Mouse (Mus musculus) heart, embryonic 15.5 days (tissue): ENCODE measurements around the gene Gcnt4. TPM values are rescaled to one million over a fixed set of nuclear protein-coding genes. Genes with fewer than 3 reads are reported as not detected.

ENCODE experiments used
- polyA plus RNA-seq: library from polyadenylated mRNA; unstranded; fragments of >200 nt; fragmentation: Nextera tagmentation; extraction: Ambion mirVana; gene quantifications from 2 replicates; pipeline ENCODE4 v1.2.1, GENCODE M21; 2015

Gcnt4 gene
- polyA plus RNA-seq, 1 experiment from 2014 or later, result 0.23 TPM

Other genes starting within 250 kb of the Gcnt4 start
- gene Ankrd31, start 176.4 kb upstream of the Gcnt4 start, polyA plus RNA-seq, result not detected in 2 replicates
- not detected in 2 replicates for gene 1700029F12Rik, start 109.7 kb downstream of the Gcnt4 start, polyA plus RNA-seq
- gene Fam169a, start 142.6 kb downstream of the Gcnt4 start, polyA plus RNA-seq, result 3.2 and 3.4 TPM in 2 replicates
- 1.9 and 2.2 TPM in 2 replicates for gene Gm6169, start 174.5 kb downstream of the Gcnt4 start, polyA plus RNA-seq
- 27.1 and 29.5 TPM in 2 replicates for gene Gfm2, start 213.2 kb downstream of the Gcnt4 start, polyA plus RNA-seq
- gene Nsa2, start 213.2 kb downstream of the Gcnt4 start, polyA plus RNA-seq, result 37.0 and 42.0 TPM in 2 replicates